Mouse (Mus musculus) ovary, postnatal 36 days (tissue): ENCODE data around the gene Atg5.

ENCODE experiments used
- DNase-seq: peaks from one replicate; pipeline ENCODE4 v3.0.0; 2022; ENCODE audit warnings: low spot score, mixed read lengths

Gene Atg5

GRCm38 (mm10) chr10:44353467-44353866 lies 85.3 kb downstream of the Atg5 start:
- no peak for DNase-seq

DNA sequence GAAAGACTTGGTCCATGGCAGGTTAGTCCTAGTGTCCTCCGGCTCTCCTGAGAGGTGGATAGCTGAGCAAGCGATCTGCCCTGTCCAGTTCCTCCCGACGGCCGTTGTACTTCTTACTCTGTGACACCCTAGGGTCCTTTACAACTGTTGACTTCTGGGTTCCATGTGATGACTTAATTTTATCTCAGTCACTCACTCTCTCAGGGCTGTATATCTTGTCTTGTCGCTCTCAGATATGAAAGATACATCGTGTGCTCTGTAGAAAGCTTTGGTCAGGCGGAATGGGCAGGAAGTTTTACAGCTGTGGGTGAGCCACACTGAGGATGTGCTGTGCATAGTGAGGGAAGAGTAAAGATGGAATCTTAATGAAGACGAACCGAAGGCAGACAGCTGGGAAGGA lies 86.2 kb downstream of the Atg5 start:
- DNase-seq: no peak

DNA sequence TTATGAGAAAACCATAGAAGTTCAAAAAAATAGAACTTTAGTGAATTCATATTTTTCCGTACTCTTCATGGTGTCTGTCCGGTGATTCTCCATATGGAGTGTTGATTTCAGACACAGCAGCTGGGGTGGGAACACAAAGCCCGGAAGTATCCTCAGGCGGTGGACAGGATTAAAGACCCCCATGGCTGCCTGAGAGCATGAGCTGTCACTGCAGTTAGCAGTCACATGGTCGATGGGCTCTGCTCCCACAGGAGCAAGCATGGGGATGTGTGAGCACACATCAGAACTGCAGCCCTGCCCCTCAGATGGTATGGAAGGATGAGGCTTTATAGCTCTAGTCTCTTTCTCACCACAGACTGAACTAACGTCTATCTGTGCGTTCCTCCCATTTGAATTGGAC lies 87.1 kb downstream of the Atg5 start:
- no peak for DNase-seq

GRCm38 (mm10) chr10:44356625-44357024 lies 88.5 kb downstream of the Atg5 start:
- no peak for DNase-seq

GRCm38 (mm10) chr10:44357316-44357715 lies 89.2 kb downstream of the Atg5 start:
- no peak for DNase-seq

DNA sequence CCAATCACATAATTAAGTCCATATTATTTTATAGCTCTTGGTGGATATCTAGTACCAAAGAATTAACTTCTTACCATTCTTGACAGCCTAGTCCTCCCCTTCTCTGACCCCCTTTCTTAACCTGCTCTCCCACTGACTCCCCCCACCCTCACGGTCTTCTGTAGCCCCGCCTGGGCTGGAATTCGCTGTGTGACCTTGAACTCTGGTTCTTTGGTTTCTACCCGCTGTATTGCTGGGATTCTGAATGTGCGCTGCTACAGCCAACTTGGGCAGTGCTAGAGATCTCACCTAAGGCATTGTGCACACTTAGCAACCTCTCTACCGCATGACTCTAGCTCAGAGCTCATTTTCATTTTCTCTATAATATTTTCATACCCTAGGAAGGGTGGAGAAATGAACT lies 90.7 kb downstream of the Atg5 start:
- DNase-seq: no peak

DNA sequence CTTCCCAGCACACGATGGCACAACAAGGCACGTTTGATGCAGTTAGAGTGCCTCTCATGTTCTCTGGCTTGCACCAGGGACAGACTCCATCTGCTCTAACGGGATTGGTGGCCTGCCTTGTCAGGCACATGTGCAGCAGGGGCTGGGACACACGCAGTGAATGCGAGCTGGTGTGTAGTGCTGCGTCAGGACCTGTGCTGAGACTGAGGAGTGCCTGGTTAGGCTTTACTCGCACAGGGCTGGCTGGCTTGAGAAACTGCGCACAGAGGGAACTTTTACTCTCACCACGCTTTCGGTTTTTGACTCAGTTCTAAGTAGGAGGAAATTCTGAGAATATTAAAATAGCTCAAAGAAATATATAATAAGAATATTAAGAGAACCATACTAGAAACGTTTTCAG lies 92.5 kb downstream of the Atg5 start:
- DNase-seq: no peak

DNA sequence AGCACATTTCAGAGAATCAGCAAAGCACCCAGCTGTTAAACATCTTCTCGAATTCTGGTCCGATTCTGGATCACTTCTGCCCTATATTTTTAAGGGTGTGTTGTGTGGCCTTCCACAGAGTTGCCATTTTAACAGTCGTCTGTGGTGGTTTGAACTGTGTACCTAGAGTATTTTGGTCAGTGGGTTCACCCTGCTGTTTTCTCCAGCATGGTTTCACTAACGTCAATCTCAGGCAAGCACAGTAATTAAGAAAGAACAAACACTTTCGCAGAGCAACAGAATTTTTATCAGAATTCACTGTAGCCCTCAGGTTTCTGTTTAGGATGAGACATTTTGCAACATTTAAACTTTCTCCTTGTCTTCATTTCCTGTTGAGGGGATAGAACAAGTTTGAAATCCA lies 94.3 kb downstream of the Atg5 start:
- DNase-seq: no peak

- DNase-seq: no peak
Observed at GRCm38 (mm10) chr10:44362846-44363245, 94.7 kb downstream of the Atg5 start.

- DNase-seq: no peak
Observed at GRCm38 (mm10) chr10:44366186-44366585, 98.0 kb downstream of the Atg5 start.

DNA sequence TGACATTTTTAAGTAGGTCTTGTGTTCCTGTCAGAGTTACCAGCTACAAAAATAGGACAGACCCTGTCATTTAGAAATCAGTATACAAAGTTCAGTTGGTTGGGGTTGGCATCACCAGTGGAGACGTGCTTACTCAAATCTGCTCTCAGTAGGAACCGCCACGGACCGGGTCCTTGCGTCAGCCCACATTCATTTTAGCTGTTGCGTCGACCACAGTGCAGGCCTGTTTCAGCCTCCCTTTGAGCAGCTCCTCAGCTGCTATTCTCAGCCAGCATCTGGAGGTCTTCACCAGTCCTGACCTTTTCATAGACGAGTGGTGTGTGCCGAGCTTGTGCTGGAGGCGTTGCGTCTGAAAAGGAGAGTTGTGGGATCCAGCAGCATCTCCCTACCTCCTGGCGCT lies 98.9 kb downstream of the Atg5 start:
- no peak for DNase-seq

- no peak for DNase-seq
Observed at GRCm38 (mm10) chr10:44368596-44368995, 100.4 kb downstream of the Atg5 start.

GRCm38 (mm10) chr10:44370666-44371065 lies 102.5 kb downstream of the Atg5 start:
- no peak for DNase-seq

DNA sequence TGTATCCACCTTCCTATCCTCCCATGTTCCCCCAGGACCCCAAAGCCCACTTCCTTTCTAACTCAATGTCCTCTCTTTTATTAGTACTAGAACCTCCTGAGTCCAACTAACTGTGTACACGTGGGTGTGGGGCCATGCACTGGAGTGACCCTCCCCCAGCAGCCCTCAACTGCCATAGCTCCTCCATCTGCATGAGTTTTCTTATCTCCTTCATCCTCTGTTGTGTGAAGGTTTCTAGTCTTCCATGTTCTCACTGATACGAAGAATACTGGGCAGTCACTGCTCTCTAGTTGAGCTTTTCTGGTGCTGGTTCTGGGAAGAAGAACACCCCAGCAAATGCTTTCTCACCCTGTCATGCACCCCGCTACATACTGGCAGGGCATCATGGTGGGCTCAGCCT lies 104.1 kb downstream of the Atg5 start:
- no peak for DNase-seq

DNA sequence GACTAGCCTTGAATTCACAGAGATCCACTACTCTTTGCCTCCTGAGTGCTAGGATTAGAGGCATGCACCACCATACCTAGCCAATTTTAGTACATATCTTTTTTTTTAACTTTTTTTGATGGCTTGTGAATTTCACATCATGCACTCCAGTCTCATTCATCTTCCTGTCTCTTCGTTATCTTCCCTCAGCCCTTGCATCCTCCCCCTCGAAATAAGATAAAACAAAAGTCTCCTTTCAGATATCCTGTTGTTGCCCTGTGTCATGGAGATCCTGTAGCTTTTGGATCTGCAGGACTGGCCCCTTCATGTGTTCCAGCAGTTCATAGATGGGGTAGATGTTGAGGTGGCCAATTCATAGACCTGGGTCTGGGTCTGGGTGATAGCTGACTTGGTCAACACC lies 106.5 kb downstream of the Atg5 start:
- no peak for DNase-seq

- DNase-seq: no peak
Observed at GRCm38 (mm10) chr10:44375501-44375900, 107.3 kb downstream of the Atg5 start.

GRCm38 (mm10) chr10:44377821-44378220 lies 109.7 kb downstream of the Atg5 start:
- DNase-seq: no peak

DNA sequence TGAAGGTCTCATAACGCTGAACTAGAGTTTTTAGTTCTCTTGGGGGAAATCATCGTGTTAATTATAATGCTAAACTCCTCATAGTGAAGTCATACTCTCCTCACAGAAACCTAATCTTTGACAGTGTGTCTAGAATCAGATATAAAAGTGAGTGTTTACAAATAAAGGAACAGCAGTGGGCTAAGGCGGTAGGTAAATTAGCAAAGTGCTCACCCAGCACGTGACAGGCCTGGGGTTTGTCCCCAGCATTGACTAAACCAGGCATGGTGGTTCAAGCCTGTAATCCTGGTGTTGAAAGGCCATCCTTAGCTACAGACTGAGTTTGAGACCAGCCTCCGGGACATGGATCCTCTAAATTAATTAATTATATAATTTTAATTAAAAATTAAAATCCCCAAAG lies 110.2 kb downstream of the Atg5 start:
- no peak for DNase-seq

DNA sequence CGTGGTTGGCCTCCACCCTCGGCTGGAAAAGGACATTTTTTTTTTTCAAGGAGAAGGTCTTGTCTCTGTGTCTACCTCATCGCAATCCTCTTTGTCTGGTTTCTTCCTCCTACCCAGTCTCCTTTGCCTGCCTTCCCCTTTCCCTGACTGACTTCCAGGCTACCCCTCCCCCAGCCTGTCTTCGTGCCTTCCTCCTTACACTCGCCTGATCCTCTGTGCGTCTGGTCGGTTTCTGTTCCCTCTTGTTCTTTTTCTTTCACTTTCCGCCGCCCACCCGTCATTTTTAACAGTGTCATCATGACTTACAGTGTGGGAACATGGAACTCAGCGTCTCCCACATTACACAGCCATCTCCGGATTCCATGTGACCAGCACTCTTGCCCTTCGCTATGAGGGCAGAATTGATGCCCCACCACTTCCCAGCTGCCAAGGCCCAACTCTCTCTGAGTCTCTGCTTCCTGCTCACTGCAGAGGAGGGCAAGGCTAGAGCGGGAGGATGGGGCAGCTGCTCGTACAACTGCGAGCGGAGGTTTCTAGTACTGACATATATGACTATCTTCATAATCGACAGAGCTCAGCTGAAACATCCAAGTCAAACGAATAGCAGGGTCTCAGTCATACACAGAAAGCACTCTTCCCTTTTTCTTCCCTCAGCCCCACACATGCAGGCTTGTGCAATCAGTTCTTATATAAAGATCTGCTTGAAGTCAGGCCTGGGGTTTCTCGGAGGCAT lies 112.5 kb downstream of the Atg5 start:
- peak; percentile 21 for DNase-seq

DNA sequence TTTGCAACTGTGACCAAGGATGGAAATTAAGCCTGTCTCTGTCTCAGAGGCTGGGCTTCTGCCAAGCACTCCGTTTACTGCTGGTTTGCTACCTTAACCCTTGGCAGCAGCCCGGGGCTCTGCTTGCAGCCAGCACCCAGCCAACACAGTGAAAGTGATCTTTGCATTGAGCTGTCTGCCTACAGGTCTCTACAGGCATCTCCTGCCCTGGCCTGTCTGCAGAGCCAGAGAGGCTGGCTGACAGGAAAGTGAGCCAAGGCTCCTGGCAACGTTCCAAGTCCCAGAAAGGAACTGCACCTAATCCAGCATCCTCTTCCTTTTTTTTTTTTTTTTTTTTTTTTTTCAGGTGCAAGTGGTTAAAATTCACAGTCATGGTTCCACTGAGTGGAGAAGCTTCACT lies 113.2 kb downstream of the Atg5 start:
- DNase-seq: peak; percentile 51

DNA sequence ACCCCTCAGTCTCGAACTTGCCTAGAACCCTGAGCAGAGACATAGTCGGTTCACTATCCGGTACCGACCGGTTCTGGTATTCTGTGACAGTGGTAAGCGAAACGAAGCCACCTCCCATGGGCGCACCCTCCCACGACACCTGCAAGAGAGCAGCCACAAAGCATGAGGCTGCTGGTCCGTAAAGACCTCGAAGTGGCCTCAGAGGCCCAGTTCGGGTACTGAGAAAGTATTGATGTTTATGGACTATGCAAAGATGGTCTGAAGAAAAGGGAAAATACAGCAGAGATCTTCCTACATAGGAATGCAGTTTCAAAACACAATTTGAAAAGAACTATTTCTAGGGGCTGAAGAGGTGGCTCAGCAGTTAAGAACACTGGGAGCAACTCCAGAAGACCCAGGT lies 113.8 kb downstream of the Atg5 start:
- DNase-seq: no peak

DNA sequence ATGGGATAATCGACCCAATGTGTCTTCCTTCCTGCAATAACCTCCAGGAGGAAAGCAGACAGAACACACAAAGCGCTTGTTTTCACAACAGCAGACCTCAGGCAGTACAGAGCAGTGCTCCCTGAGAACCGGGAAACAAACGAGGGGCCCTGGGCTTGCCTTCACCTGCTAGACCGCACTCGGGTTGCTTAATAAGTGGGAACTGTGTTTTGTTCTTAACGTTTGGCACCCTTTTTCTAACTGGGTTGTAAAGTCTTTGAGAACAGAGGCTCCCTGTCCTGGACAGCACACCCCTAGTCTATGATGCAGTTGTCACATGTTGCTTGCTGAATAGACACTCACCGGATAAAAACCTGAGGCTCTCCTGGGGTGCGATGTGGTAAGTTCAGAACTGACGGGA lies 115.1 kb downstream of the Atg5 start:
- no peak for DNase-seq

DNA sequence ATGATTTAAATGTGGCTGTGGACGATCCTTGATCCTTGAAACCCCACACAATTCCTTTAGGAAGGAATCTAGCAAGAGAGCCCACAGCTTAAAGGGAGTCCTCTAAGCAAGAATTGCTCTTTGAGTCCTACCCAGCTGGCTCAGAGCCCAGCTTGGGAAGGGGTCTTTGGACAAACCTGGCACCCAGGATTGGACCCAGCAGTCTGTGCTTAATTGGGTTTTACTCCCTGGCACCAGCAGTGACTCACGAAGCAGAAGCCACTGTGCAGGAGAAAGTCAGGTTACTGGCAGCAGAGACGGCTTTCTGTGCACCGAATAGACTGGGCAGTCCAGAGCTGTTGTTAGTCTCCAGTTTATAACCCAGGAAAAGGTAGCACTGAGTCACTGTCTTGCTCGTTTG lies 117.1 kb downstream of the Atg5 start:
- DNase-seq: no peak

GRCm38 (mm10) chr10:44388706-44389233 lies 120.6 kb downstream of the Atg5 start:
- DNase-seq: no peak
